Comparison of ENCODE assay signal across 15 mouse cellular contexts in genomic region chr9:65839841-65840240, GRCm38 (mm10).
DNase-seq lines count a peak whose midpoint lies in the region.
"Had no signal": no experiment of that assay in that cellular context is flagged by ENCODE, and none has a peak within 500 bp of the region (broad histone marks: within the 10 kb centered on the region; RNA-seq: fewer than 3 reads in every experiment).

No protein-coding gene starts in this region.

- DNase-seq in 3134 (ENCODE audit: extremely low read depth, insufficient read length, low spot score) (peak; percentile 10), 416B (ENCODE audit: low read depth) (peak; percentile 70), NIH3T3 (ENCODE audit: low read depth) (peak; percentile 44)
- DNase-seq in right cerebral cortex, postnatal 14 days = no peak
- no peak for DNase-seq in urinary bladder, postnatal 14 days (ENCODE audit: low spot score)
- no peak for DNase-seq in testis, postnatal 14 days (ENCODE audit: low spot score)
- DNase-seq: adrenal gland, adult 8-10 months; adrenal gland, postnatal 25 days; cerebellum, adult 11 months; cerebellum, adult 18-20 months; cerebellum, adult 8-10 months; cerebellum, adult 9-11 months; cerebellum, postnatal 14 days; cerebellum, postnatal 36 days; embryo, embryonic 11 days had no signal

Comparison
In these comparisons a context has a peak if more than half of its experiments do, and no peak if none do; other contexts are left out.
1. DNase-seq: peak in 3134 (single experiment), 416B (single experiment) and NIH3T3 (single experiment); none in right cerebral cortex, postnatal 14 days (single experiment), urinary bladder, postnatal 14 days (single experiment) and testis, postnatal 14 days (single experiment).